12 mouse cellular contexts compared by ENCODE assay signal in the genomic region with DNA sequence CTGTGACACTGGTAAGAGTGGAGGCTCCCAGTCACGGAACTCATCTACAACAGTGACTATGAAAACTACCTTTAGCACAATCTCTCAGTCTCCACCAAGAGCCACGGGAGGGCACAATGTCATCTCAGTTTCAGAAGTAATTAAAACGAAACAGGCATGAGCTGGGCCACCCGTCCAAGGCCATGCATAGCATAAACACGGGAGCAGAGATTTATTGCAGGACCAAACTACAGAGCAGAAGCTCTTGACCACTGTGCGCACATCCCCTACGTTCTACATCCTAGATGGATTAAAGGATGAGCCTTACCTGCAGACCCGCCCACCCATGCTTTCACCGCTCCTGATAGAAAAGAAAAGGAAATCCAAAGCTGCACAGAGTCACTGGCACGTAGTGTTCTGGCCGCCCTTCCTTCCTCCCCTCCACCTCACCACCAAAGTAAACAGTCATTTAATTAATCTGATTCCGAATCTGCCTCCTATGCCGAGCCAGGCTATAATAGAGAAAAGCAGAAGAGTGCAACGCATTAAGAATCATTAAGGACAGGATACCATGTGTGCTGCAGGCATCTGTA.
DNase-seq lines count a peak whose midpoint lies in the region; ATAC-seq and TF ChIP-seq lines count a peak whose summit lies in the region.
"Had no signal": no experiment of that assay in that cellular context is flagged by ENCODE, and none has a peak within 500 bp of the region (broad histone marks: within the 10 kb centered on the region; RNA-seq: fewer than 3 reads in every experiment).

No protein-coding gene starts in this region.

- no peak for DNase-seq in heart, embryonic 10.5 days (ENCODE audit: low spot score)
- no peak for DNase-seq in heart, postnatal 4 days
- DNase-seq in heart, postnatal 0 days (ENCODE audit: low spot score) = peak; percentile 5
- DNase-seq in lung, postnatal 10 days = peak; percentile 35
- DNase-seq in gastrocnemius, postnatal 25 days = no peak
- DNase-seq: lung, embryonic 14.5 days; right cerebral cortex, postnatal 4 days; thymus, postnatal 36 days had no signal

- H3K4me2 ChIP-seq in heart, postnatal 0 days (ENCODE audit: low read depth, low read length) = peak overlapping the region; percentile 59
- H3K4me2 ChIP-seq: embryonic facial prominence, embryonic 12.5 days; lung, embryonic 14.5 days had no signal

- no peak for TF ChIP-seq CTCF in heart, postnatal 0 days (IDR thresholded peaks at IDR 0.05; ENCODE audit: low read depth)

- peak overlapping the region; percentile 8 for H3K9ac ChIP-seq in heart, postnatal 0 days (replicated peaks; ENCODE audit: low read depth, low read length)
- H3K9ac ChIP-seq: embryonic facial prominence, embryonic 12.5 days; lung, embryonic 14.5 days had no signal

- no peaks in the 10 kb centered on the region for H3K27me3 ChIP-seq in heart, embryonic 10.5 days (ENCODE audit: insufficient read depth, poor library complexity, severe bottlenecking)
- no peaks in the 10 kb centered on the region for H3K27me3 ChIP-seq in heart, postnatal 0 days (ENCODE audit: control insufficient read depth, insufficient read depth, low read length)
- H3K27me3 ChIP-seq: embryonic facial prominence, embryonic 12.5 days had no signal

- H3K4me1 ChIP-seq in heart, embryonic 10.5 days = peaks cover 50% of the 10 kb centered on the region
- H3K4me1 ChIP-seq in brown adipose tissue, adult 24 weeks (ENCODE audit: control insufficient read depth, insufficient read depth, insufficient read length, low read length) = peaks cover 10% of the 10 kb centered on the region; the same call in 1 of the 2 replicates
- peaks cover 29% of the 10 kb centered on the region for H3K4me1 ChIP-seq in heart, postnatal 0 days (ENCODE audit: control insufficient read depth, insufficient read depth)

- H3K4me3 ChIP-seq in heart, embryonic 10.5 days = peak overlapping the region; percentile 22; the same call in 1 of the 2 replicates
- 0 out of 2 replicates have a peak overlapping the region, but pooled peaks have one; percentile 16 for H3K4me3 ChIP-seq in brown adipose tissue, adult 24 weeks (ENCODE audit: insufficient read depth, low read depth, low read length)
- peak overlapping the region; percentile 32 for H3K4me3 ChIP-seq in heart, postnatal 0 days (ENCODE audit: low read depth, low read length)
- H3K4me3 ChIP-seq: embryonic facial prominence, embryonic 12.5 days had no signal

- ATAC-seq in heart, postnatal 0 days (ENCODE audit: insufficient read depth, low read depth) = peak; percentile 42; the same call in 1 of the 2 replicates
- no peak for ATAC-seq in granulocyte monocyte progenitor cell, adult 5-6 weeks (replicated peaks; ENCODE audit: poor library complexity, severe bottlenecking)
- ATAC-seq in inflammation-experienced regulatory T-cells, adult 6 months = no peak

- H3K9me3 ChIP-seq in heart, embryonic 10.5 days = no peaks in the 10 kb centered on the region
- no peaks in the 10 kb centered on the region for H3K9me3 ChIP-seq in heart, postnatal 0 days (replicated peaks; ENCODE audit: control insufficient read depth, low read length)
- H3K9me3 ChIP-seq: embryonic facial prominence, embryonic 12.5 days had no signal

- no peaks in the 10 kb centered on the region for H3K36me3 ChIP-seq in heart, embryonic 10.5 days
- H3K36me3 ChIP-seq in heart, postnatal 0 days (replicated peaks; ENCODE audit: control insufficient read depth, insufficient read depth, low read length) = no peaks in the 10 kb centered on the region
- H3K36me3 ChIP-seq: embryonic facial prominence, embryonic 12.5 days had no signal

- TF ChIP-seq EP300 in heart, postnatal 0 days (IDR thresholded peaks at IDR 0.05; ENCODE audit: low read depth) = no peak

- H3K27ac ChIP-seq in heart, embryonic 10.5 days = peak overlapping the region; percentile 81
- H3K27ac ChIP-seq in brown adipose tissue, adult 24 weeks (replicated peaks; ENCODE audit: low read depth, low read length) = no peak overlapping the region; the same call in 1 of the 2 replicates
- H3K27ac ChIP-seq in heart, postnatal 0 days (ENCODE audit: low read depth) = peak overlapping the region; percentile 76
- H3K27ac ChIP-seq: embryonic facial prominence, embryonic 12.5 days had no signal

- 59% methylated on average over 14 of the region's 14 CpGs for WGBS in heart, embryonic 10.5 days
- 51% methylated on average over 14 of the region's 14 CpGs for WGBS in heart, postnatal 0 days

Comparison
In these comparisons a context has a peak if more than half of its experiments do, and no peak if none do; other contexts are left out.
1. DNase-seq: peak in heart, postnatal 0 days (single experiment) and lung, postnatal 10 days (single experiment); none in heart, embryonic 10.5 days (single experiment), heart, postnatal 4 days (single experiment) and gastrocnemius, postnatal 25 days (single experiment).
2. Peak in every context shown above with its lines, with median percentiles within 50 percentile points of each other: H3K4me3 ChIP-seq.